Mouse (Mus musculus): Measurements from ENCODE around the gene Ppp1r14c.

The Ppp1r14c gene

DNA sequence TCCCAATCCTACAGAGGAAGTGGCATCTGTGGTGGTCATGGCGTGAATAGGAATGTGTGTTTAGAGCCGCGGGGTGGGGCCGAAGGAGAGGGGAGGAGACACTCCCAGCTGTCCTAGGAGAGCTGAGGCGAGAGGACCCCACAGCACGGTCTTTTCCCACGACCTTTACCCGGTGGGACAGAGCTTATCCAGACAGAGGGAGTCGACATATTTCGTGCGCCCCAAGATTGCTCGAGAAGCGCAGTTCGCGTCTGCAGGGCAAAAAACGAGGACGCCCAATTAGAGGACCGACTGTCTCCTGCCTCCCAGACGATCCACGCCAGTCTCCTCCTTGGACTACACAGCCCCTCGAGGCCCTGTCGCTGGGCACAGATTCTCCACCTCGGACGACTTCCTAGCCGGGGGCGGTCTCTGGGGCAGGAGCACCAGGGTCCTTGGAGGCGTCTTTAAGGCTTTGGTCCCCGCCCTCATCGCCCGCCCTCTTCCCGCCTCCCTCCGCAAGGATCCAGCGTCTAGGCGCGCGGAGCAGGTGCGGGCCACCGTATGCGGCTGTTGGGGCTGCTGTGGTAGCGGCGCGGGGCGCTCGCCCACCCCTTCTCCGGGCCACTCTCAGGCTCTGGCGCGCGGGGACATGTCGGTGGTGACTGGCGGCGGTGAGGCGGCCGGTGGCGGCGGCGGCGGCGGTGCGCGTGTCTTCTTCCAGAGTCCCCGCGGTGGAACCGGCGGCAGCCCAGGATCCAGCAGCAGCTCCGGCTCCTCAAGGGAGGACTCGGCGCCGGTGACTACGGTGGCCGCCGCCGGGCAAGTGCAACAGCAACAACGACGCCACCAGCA, at the start of gene Ppp1r14c:
Gene Ppp1r14c, plus strand, starts transcription at position 22 of the 834 bp plus-strand sequence.
- peak; percentile 1 for DNase-seq (ENCODE audit: low read depth, low spot score)

DNA sequence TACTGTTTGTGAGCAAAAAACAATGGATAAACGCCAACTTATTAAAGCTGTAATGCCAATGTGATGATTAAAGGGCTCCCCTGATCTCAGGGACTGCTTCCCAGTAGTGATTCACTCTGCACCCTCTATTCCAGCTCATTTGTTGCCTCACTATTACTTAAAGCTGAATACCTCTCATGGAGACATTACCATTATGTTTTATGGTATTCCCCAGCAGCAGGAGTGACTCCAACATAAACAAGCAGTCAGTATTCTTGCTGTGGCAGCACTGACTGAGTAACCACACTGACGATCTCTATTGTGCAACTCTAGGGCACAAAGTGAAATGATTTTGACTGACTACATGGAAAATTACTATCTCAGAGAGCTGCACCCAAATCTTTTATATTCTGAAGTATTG, 44.5 kb upstream of the Ppp1r14c start:
- DNase-seq (ENCODE audit: low read depth, low spot score), result no peak

DNA sequence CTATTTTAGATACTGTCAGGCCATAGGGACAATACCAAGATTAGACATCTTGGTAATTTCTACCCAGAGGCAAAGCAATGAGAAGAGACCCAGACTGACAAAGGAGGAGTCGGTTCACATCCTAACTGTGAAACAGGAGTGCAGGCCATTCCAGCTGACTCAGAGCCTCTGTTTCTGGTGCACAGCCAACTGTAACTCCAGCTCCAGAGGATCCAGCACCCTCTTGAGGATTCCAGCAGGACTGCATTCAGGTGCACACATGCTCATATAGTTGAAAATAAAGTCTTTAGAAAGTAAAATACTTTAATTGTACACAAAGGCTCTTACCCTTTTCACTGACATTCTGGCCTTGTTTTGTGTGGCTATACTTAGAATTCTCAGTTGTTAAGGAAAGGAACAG, 40.4 kb upstream of the Ppp1r14c start:
- no peak for DNase-seq (ENCODE audit: low read depth, low spot score)

DNA sequence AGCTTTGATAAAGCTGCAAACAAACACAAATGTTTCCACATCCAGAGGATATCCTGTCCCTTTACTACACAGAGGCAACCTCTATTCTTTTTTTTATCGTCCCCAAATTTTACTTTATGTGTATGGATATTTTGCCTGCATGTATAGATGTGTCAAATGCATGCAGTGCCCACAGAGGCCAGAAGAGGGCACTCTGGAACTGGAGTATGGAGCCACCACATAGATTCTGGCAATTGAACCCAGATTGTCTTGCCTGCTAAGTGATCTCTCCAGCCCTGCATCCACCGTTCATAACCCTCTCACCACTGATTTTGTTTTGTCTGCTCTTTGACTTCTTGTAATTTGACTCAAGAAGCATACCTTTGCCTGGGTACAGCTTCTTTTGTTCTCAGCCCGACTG, 33.0 kb upstream of the Ppp1r14c start:
- peak; percentile 65 for DNase-seq (ENCODE audit: low read depth, low spot score)

DNA sequence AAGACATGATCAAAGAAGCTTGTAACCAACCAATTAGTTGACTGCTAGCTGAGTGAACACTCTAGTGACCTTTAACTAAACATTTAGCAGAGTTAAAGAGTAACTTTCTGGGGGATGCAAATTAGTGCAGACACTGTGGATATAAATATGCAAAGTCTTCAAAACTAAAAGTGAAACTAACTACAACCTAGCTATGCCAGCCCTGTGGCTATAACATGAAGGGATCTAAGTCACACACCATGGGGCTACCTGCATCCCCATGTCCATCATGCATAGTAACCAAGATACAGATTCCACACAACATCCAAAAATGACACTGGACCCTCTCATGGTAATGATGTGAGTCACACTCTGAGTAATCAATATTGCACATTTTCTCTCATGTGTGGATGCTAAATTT, 31.3 kb upstream of the Ppp1r14c start:
- peak; percentile 2 for DNase-seq (ENCODE audit: low read depth, low spot score)

DNA sequence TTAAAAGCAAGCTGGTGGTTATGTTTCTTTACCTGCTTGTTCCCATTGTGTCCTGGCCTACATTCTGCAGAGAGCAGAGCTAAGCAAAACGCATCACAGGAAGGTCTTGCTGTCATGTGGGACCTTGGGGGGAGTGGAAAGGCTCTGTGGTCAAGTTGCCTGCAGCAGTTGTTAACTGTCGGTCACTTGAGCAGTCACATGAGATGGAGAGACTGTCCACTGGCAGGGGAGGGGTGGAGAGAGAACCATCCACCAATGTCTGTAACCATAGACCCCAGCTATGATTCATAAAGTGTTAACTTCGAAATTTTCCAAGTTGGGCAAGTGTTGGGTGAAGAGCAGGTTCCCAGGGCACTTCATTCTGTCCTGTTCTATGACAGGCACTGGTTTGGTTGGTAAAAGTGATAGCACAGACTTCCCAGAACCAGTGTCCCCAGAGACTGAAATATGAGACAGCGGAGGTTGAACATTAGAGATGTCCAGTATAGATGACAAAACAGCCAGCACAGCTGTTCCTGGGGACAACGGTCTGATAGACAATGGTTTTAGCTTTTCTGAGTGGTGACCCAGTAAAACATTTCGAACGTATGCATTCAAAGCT, 29.0 kb upstream of the Ppp1r14c start:
- no peak for DNase-seq (ENCODE audit: low read depth, low spot score)

DNA sequence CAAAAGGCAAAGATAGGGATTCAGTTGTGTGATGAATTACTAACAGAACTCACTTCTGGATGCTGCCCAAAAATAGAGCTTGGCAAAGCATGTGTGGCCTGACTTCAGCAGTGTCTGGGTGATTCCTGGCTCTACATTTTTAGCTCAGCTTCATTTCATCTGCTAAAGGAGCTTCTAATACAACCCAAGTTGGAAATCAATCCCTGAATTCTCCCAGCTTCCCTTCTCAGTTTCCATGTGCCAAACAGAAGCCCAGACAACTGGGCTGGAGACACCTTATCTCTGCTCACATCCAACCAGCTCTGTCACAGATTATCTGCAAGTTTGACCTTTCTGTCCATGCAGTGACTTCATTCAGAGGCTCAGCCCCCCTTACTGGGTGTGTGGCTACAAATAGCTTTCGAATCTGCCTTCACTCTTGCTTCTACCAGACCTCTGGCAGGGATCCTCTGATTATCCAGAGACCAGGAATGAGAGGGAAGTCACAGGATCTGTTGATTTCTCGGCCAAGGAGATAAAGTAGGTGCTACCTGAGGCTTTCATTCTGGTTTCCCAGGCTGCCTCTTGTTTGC, 28.4 kb upstream of the Ppp1r14c start:
- no peak for DNase-seq (ENCODE audit: low read depth, low spot score)

DNA sequence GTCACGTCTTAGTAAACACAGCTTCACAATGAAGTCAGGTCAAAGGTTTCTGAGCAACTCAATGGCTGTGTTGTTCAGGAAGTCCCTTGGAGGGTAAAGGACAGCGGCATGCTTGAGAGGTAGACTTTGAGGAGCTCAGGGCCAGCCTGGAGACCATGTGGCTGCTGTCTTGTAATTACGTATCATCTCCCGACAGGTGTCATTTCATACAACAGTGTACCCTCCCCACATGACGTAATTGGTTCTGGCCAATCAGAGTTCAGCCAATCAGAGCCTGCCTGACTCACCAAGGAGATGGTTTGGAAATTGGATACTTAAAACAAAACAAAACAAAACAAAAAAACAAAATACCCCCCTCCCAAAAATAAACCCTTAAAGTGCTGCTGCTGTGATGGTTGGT, 20.2 kb upstream of the Ppp1r14c start:
- DNase-seq (ENCODE audit: low read depth, low spot score), result no peak

DNA sequence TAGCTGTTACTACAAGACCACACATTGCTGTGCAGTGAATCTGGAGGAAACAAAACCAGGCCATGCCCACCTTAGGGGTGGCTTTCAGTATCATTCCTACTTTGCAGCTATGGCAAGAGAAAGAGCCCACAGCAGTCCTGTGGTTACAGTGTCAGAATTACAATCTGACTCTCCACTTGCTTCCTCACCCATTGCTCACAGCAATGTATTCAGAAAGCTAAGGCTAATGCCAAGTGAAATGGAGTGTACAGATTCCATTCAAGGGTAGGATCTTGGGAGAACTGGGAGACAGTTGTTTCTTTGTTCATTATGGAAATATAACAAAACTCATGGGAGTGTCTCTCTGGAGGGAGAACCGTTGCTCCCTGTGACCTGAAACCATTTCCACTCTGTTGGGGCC, 6.3 kb upstream of the Ppp1r14c start:
- no peak for DNase-seq (ENCODE audit: low read depth, low spot score)

DNA sequence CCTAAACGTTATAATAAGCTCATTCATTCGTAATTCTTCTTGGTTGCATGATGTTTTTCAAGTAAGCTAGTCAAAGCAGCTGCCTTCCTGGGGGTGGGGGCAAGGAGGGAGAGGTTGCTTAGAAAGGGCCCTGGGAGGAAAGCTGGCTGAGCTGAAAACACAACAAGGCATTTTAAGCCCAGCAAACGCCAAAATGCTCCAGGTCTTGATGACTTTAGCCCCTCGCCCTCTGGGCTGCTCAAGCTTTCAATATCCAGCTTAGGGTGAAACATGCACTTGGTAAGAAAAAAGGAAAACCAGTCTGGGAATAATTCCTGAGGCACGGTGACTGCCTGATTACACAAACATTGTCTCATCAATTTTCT, 204 bp upstream of the Ppp1r14c start:
- DNase-seq (ENCODE audit: low read depth, low spot score), result no peak

DNA sequence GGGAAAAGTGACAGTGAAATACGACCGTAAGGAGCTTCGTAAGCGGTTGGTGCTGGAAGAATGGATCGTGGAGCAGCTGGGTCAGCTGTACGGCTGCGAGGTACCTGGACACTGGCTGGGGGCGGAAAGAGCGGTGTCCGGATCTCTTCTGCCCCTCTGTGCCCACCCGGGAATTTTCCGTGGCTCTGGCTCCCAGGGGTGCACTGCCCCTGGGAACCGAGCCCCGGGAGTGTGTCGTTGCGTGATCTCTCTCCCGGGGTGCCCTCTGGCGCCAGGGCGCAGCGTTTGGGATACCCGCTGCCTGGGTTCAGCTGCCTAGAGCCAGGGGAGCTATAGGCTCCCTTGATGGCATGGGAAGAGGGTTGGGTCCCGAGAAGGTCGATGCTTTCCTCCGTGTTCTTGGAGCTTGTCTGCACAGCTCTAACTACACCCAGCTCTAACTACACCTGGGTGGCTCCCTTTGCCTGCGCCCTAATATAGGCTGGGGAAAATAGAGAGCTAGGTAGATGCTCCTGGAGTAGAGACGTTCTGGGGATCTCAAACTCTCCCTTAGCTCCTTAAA, 1.1 kb downstream of the Ppp1r14c start:
- no peak for DNase-seq (ENCODE audit: low read depth, low spot score)

DNA sequence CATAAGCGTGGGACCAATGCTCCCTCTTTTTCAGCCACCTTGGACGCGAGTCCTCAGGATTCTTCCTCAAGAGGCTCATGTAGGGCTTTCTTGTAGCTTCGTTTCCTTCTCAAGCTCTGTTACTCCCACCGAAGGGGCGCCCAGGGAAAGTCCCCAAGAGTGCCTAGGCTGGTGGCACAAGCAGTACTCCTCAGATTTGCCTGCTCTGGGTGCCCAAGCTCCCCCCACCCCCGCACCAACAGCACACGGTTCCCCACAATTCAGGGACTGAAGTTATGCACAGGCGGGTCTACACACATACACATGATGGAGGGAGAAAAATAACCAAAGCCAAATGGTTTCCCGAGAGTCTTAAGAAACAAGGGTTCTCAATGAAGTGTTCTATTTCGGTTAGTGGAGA, 1.6 kb downstream of the Ppp1r14c start:
- no peak for DNase-seq (ENCODE audit: low read depth, low spot score)

DNA sequence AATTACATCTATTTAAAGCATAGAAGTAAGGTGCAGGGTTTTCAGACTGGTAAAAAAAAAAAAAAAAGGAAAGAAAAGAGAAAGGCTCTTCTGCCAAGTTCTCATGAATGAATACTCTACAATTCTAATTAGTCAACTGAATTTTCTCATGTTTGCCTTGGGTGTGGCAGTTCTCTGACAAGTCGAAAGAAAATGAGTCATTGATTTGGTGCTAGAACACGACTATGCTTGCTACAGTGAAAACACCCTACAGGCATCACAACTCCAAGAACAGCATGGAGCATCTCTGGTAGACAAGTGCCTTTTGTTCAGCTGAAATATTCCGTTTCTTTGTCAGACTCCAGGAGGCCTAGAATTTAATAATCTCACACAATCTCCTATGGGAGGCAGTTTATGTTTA, 17.3 kb downstream of the Ppp1r14c start:
- no peak for DNase-seq (ENCODE audit: low read depth, low spot score)

DNA sequence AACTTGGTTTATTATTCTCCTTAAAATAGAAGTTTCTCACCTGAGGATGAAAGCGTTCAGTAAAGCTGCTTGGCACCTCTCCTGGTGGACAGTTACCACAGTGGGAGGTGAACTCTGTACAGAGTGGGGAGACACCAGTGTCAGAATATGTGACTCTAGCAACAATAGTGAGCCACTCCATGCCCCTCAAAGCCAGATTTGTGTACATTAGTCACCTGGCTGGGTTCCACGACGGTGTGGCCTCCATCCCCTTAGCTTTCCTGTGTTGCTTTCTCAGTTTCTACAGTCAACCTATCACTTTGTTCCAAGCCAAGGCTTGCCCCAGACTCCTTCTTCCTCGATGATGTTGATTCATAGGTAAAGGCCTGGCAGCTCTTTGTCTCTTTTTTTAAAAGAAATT, 26.4 kb downstream of the Ppp1r14c start:
- DNase-seq (ENCODE audit: low read depth, low spot score), result no peak

DNA sequence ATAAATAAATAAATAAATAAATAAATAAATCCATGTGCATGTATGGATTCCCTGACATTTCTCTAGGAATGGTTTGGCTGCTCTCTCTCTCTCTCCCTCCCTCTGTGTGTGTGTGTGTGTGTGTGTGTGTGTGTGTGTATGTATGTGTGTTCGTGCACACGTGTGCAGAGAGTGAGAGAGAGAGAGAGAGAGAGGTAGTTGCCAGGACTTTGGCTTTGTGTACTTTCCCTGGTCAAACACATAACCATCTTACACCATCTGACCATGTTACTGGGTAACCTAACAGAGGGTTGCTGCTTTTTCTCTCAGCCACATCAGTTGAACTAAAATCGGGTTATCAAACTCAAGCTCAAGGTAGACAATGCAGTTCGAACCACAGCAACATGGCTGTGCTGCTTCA, 27.7 kb downstream of the Ppp1r14c start:
- no peak for DNase-seq (ENCODE audit: low read depth, low spot score)

DNA sequence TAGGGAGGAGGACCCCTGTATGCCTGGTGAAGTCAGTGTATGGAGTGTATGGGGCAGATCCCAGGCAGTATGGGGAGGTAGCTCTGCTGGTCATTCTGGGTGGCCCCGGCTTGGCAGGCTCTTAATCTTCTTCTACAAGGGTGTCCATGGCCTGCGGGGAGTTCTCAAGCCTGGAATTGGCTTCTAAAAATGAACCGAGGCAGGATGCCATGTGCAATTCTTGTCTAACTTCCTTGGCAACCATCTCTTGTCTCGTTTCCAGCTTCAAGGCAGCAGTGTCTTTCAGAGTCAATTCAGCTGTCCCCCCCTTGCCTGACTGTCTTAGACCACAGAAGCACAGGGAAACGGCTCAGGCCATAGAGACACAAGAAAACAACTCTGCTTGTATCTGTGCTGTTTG, 28.3 kb downstream of the Ppp1r14c start:
- DNase-seq (ENCODE audit: low read depth, low spot score), result no peak

DNA sequence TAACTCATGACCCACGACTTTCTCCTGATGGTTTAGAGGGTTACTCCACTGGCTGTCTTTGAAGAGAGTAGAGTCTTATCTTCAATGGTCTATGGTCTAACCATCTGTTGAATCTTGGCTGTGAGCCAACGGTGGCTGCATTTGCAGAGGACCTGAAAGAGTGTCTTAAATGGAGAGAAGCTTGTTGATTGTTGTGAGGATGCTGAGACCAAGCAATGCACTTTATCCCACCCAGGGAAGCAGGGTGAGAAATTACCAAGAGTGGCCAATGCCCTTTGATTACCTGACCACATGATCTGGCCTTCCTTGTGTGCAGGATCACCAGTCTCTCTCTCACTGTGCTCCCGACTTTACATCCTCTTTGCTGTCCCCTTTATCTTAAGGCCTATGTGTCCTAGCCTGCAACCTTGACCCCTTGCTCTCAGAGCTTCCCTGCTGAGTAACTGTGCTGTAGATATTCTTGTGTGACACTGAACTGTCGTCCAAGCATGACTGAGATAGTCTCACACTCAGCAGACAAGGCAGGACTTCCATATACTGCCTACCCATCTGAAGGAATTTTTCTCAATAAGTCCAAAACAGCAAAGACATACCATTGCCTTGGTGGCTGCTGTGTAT, 28.9 kb downstream of the Ppp1r14c start:
- no peak for DNase-seq (ENCODE audit: low read depth, low spot score)

DNA sequence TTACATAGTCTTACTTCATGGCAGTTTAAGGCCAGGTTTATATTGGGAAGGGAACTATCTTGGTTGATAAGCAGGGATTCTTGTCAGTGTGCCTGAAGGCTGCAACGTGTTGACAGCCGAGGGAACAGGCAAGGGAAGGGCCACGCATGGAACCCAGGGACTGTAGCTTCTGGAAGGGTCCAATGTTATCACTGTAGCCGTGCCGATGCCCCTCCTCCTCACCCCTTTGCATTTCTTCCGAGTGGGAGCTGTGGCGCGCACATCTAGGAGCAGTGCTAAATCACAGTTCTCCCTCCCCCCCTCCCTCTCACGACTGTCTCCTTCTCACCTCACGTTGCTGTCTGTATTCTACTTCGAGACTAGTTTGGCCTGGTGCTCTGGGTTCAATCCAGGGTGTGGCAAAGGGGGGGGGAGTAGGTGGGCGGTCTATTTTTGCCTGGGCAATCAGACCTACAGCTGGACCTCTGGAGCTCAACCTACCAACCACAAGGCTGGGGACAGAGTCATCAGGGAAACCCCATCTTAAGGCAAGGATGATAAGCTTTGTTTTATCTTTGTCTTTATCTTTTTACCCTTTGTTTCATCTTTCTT, 29.6 kb downstream of the Ppp1r14c start:
- DNase-seq (ENCODE audit: low read depth, low spot score), result no peak

DNA sequence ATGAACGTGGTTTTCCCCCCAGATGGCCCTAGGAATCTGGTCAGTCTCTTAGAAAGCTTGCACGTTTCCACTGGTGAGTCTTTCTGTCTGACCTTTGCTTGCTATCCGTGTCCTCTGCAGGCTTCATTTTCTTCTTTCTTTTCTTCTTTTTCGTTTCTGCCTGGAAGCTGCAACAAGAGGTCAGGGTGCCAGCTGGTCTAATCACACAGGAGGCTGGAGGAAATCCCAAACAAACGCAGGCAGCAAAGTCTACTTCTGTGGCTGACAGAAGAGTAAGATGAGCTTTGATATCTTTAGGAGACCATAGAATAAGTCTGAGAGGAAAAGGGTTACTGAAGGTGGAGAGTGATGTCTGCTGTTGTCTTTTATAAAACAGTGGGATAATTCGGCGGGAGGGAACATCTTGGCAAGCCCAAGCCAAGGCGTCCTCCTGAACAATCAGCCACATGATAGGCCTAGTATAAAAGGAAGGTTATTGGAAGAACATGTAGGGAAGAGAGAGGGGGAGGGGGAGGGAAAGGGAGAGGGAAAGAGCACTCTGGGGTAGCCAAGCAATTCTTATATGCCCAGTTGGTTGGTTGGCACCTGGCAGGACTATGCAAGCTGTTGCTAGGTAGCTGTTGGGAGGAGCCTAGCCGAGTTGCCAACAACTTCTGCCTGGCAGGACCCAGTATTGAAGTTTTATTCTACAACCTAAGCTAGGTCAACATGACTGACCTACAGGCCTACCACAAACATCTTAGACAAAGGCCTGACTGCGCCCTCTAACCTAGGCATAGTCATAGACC, 30.3 kb downstream of the Ppp1r14c start:
- DNase-seq (ENCODE audit: low read depth, low spot score), result no peak

DNA sequence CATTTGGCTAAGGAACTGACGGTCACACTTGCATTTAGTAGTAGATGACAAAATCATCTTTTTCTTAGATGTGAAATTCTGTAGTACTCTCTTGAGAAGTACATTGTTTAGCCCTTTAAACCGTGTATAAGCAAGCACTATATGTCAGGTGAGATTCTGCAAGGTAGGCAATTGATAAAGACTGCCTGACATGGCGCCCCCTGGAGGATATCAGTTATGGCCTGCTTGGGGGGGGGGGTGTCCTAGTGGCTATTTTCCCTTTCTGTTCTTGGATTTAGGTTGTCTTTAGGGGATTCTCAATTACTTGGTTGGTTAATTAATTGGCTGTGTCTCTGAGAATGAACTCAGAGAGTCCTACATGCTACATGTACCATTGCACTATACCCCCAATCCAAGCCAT, 31.5 kb downstream of the Ppp1r14c start:
- DNase-seq (ENCODE audit: low read depth, low spot score), result no peak

DNA sequence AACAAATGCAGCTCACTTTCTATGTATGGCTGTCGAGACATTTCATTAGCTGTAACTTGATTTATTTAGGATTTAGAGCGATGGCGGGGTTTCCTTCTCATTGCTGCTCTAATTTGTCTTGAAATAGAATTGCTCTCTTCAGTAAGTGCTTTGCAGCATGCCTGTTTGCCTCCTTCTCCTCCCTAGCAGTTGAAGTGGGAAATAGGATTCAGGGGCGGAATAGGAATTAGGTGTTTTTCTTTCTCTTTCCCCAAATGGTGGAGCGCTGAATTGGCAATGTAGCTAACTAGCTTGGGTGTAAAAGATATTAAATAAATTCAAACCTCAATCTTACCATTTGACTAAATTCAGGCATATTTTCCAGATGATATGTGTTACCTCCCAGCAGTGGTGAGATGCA, 32.2 kb downstream of the Ppp1r14c start:
- DNase-seq (ENCODE audit: low read depth, low spot score), result no peak

All from CD4-positive, CD25-positive, alpha-beta regulatory T cell, adult 2 months (primary cell).